Mouse (Mus musculus) bone marrow, adult 2 months (tissue): Measurements from ENCODE around the gene Tmem161b.

Experiments used
- CTCF ChIP-seq: fragments of 200-500 bp; IDR thresholded peaks from 2 replicates; pipeline ENCODE4 v1.5.1; 2011; ENCODE audit warnings: low read length, control low read depth; ENCODE audit not compliant: control insufficient read depth, insufficient read depth
- POLR2A ChIP-seq: fragments of 200-500 bp; IDR thresholded peaks from 2 replicates; pipeline ENCODE4 v1.6.1; 2011; ENCODE audit warnings: low read depth, mild to moderate bottlenecking, control low read depth, low read length, borderline replicate concordance; ENCODE audit not compliant: control insufficient read depth

GRCm38 (mm10) chr13:84345114-84345513 is 123.0 kb downstream of the Tmem161b start:
- no peak for TF ChIP-seq POLR2A
- TF ChIP-seq CTCF = no peak
